Mouse (Mus musculus): ENCODE results near the gene 2610042L04Rik. TPM values are rescaled to one million over a fixed set of nuclear protein-coding genes. Genes with fewer than 3 reads are reported as not detected.
"Not testable (repeated sequence)": the region's sequence is repeated elsewhere in the genome, so short reads cannot be mapped to it uniquely, and the experiment has no call there.

The 2610042L04Rik gene
- polyA plus RNA-seq, 1 experiment, result not detected

GRCm38 (mm10) chr14:4400115-4400789 is 65.7 kb downstream of the 2610042L04Rik start:
- not testable (repeated sequence) for H3K36me3 ChIP-seq (ENCODE audit: control insufficient read depth, insufficient read depth, low read length); H3K27ac ChIP-seq (ENCODE audit: insufficient read depth, low read length); H3K27me3 ChIP-seq (ENCODE audit: control insufficient read depth, insufficient read depth, low read length); H3K4me1 ChIP-seq (ENCODE audit: control insufficient read depth, insufficient read depth, insufficient read length); DNase-seq (ENCODE audit: low read depth in 1 of 2, low spot score in 2 of 2); H3K4me3 ChIP-seq (ENCODE audit: extremely low read depth, insufficient read depth, insufficient read length)
- WGBS, result 83% methylated on average over 5 of the region's 5 CpGs

- WGBS, result 67% methylated on average over 5 of the region's 5 CpGs
Observed at GRCm38 (mm10) chr14:4401245-4401644, 66.7 kb downstream of the 2610042L04Rik start.

DNA sequence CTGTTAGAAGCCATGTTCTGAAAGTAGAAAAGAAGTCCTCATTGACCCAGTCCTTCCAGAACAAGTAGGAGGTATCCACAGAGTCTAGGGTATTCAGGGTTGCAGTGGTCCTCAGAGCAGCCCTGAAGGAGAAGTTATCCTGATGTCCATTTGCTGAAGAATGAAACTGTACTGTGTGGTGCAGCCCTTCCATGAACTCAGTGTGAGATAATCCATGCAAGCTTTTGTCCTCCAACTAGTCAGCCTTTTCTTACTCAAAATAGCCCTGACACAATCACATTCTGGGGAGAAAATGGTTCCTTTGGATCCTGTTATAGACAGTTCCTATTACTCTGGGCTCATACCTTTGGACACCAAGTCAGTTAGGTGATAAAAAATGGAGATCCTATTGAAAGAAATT is 69.3 kb downstream of the 2610042L04Rik start:
- not testable (repeated sequence) for H3K27me3 ChIP-seq (ENCODE audit: control insufficient read depth, insufficient read depth, low read length); H3K27ac ChIP-seq (ENCODE audit: insufficient read depth, low read length); H3K4me3 ChIP-seq (ENCODE audit: extremely low read depth, insufficient read depth, insufficient read length); H3K4me1 ChIP-seq (ENCODE audit: control insufficient read depth, insufficient read depth, insufficient read length); DNase-seq (ENCODE audit: low read depth in 1 of 2, low spot score in 2 of 2); H3K36me3 ChIP-seq (ENCODE audit: control insufficient read depth, insufficient read depth, low read length)

More at GRCm38 (mm10) chr14:4401245-4401644, 66.7 kb downstream of the 2610042L04Rik start:
- DNase-seq (ENCODE audit: low read depth in 1 of 2, low spot score in 2 of 2); H3K27me3 ChIP-seq (ENCODE audit: control insufficient read depth, insufficient read depth, low read length); H3K36me3 ChIP-seq (ENCODE audit: control insufficient read depth, insufficient read depth, low read length); H3K4me3 ChIP-seq (ENCODE audit: extremely low read depth, insufficient read depth, insufficient read length); H3K27ac ChIP-seq (ENCODE audit: insufficient read depth, low read length); H3K4me1 ChIP-seq (ENCODE audit: control insufficient read depth, insufficient read depth, insufficient read length): not testable (repeated sequence)

Other genes with a start within 250 kb of the 2610042L04Rik start
- not detected in 2 replicates for gene Gm8108, start 224.2 kb upstream of the 2610042L04Rik start, polyA plus RNA-seq (2012; rRNA removed)
- gene Gm3127, start 169.7 kb upstream of the 2610042L04Rik start, polyA plus RNA-seq (2012; rRNA removed), result not detected in 2 replicates
- not detected in 2 replicates for gene Gm2974, start 152.2 kb upstream of the 2610042L04Rik start, polyA plus RNA-seq (2012; rRNA removed)
- not detected in 2 replicates for gene Gm3138, start 85.1 kb upstream of the 2610042L04Rik start, polyA plus RNA-seq (2012; rRNA removed)
- not detected in 2 replicates for gene Gm3149, start 17.5 kb upstream of the 2610042L04Rik start, polyA plus RNA-seq (2012; rRNA removed)
- gene Gm3159, start 62.8 kb downstream of the 2610042L04Rik start, polyA plus RNA-seq (2012; rRNA removed), result not detected in 2 replicates
- gene Gm3164, start 80.7 kb downstream of the 2610042L04Rik start, polyA plus RNA-seq (2012; rRNA removed), result 0.05 TPM in 1 of 2 replicates, not detected in the other
- not detected in 2 replicates for gene Gm3173, start 96.2 kb downstream of the 2610042L04Rik start, polyA plus RNA-seq (2012; rRNA removed)
- not detected in 2 replicates for gene Gm3182, start 147.0 kb downstream of the 2610042L04Rik start, polyA plus RNA-seq (2012; rRNA removed)
- not detected in 2 replicates for gene Gm3047, start 220.6 kb downstream of the 2610042L04Rik start, polyA plus RNA-seq (2012; rRNA removed)